Mouse (Mus musculus) 3134 (cell line): ENCODE results near the gene Slc28a3.

ENCODE experiments used
- DNase-seq: peaks from one replicate; pipeline ENCODE4 v3.0.0-alpha.2; 2011; ENCODE audit warnings: low spot score; ENCODE audit not compliant: insufficient read length; ENCODE audit errors: extremely low read depth

Slc28a3 gene

GRCm38 (mm10) chr13:58610716-58611115, at the start of gene Slc28a3:
TSS of gene Slc28a3 (minus strand) at chr13:58610877.
- DNase-seq = no peak

- DNase-seq = no peak
These were observed 47.3 kb upstream of the Slc28a3 start for GRCm38 (mm10) chr13:58657987-58658386.

GRCm38 (mm10) chr13:58656885-58657284, 46.2 kb upstream of the Slc28a3 start:
- DNase-seq = no peak

- no peak for DNase-seq
These were observed 44.9 kb upstream of the Slc28a3 start for GRCm38 (mm10) chr13:58655552-58655951.

GRCm38 (mm10) chr13:58640330-58640729, 29.7 kb upstream of the Slc28a3 start:
- no peak for DNase-seq

GRCm38 (mm10) chr13:58638950-58639349, 28.3 kb upstream of the Slc28a3 start:
- DNase-seq = no peak

- peak; percentile 10 for DNase-seq
These were observed 26.8 kb upstream of the Slc28a3 start for GRCm38 (mm10) chr13:58637360-58638002.

- DNase-seq = no peak
These were observed 23.2 kb upstream of the Slc28a3 start for GRCm38 (mm10) chr13:58633887-58634286.

GRCm38 (mm10) chr13:58630756-58631155, 20.1 kb upstream of the Slc28a3 start:
- DNase-seq = no peak

GRCm38 (mm10) chr13:58629365-58630050, 18.8 kb upstream of the Slc28a3 start:
- DNase-seq = no peak

GRCm38 (mm10) chr13:58622647-58623046, 12.0 kb upstream of the Slc28a3 start:
- DNase-seq = no peak

- DNase-seq = no peak
These were observed 8.6 kb upstream of the Slc28a3 start for GRCm38 (mm10) chr13:58619301-58619700.

GRCm38 (mm10) chr13:58610059-58610458, 618 bp downstream of the Slc28a3 start:
- no peak for DNase-seq

GRCm38 (mm10) chr13:58601201-58601855, 9.3 kb downstream of the Slc28a3 start:
- no peak for DNase-seq

GRCm38 (mm10) chr13:58598578-58598977, 12.1 kb downstream of the Slc28a3 start:
- no peak for DNase-seq

- peak; percentile 19 for DNase-seq
These were observed 17.5 kb downstream of the Slc28a3 start for GRCm38 (mm10) chr13:58593129-58593528.

- no peak for DNase-seq
These were observed 18.8 kb downstream of the Slc28a3 start for GRCm38 (mm10) chr13:58591912-58592311.

GRCm38 (mm10) chr13:58590630-58591029, 20.0 kb downstream of the Slc28a3 start:
- DNase-seq = no peak

GRCm38 (mm10) chr13:58589517-58589858, 21.2 kb downstream of the Slc28a3 start:
- DNase-seq = peak; percentile 20

- no peak for DNase-seq
These were observed 21.8 kb downstream of the Slc28a3 start for GRCm38 (mm10) chr13:58588655-58589516.

GRCm38 (mm10) chr13:58587962-58588361, 22.7 kb downstream of the Slc28a3 start:
- no peak for DNase-seq
